Mouse (Mus musculus): ENCODE data around the gene Psph.
A peak's percentile ranks its signal among the peaks of the same experiment; 100 is the strongest.

The Psph gene

GRCm38 (mm10) chr5:129731021-129731420, 56.2 kb downstream of the Psph start:
- peak in 1 of 2 experiments; percentile 37 for DNase-seq

DNA sequence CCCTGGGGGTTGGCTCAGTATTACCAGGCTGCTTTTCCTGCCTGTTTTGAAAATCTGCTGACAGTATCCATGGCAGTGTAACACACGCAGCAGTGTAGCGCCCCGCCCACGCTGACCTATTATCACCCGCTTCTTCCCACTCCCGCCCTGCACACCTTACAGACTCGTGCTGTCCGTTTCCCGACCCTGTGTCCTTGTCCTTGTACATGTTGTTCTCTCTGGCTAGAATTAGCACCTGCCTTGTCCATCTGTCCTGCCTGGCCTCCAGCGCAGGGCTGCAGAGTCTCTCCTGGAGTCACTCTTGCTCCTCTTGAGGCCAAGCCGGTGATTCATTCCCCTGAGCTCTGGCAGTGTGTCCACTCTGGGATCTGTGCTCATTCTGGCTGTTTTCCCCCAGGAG, 56.9 kb downstream of the Psph start:
- peak; percentile 73 to 87 for DNase-seq

- DNase-seq: no peak
Measured at GRCm38 (mm10) chr5:129729286-129729685, 58.0 kb downstream of the Psph start.

DNA sequence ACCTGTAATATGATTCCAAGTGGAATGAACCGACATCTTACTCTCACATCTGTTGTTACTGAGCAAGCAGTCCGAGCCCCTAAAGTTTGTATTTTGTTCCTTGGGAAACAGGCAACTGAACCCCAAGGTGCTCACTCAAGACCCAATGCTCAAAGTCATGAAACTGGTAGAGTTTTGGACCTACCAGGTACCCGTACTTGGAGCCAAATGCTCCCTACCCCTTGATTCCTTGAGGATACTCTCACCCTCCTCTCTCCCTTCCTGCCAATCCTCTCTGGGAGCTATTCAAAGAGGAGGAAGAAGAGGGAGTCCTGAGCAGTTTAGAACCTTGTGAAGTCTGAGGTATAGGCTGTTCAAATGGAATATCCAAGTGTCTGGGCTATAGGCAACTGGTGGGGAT, 60.5 kb downstream of the Psph start:
- no peak for DNase-seq

- DNase-seq: peak in 1 of 2 experiments; percentile 31
Measured at GRCm38 (mm10) chr5:129725774-129726392, 61.4 kb downstream of the Psph start.

DNA sequence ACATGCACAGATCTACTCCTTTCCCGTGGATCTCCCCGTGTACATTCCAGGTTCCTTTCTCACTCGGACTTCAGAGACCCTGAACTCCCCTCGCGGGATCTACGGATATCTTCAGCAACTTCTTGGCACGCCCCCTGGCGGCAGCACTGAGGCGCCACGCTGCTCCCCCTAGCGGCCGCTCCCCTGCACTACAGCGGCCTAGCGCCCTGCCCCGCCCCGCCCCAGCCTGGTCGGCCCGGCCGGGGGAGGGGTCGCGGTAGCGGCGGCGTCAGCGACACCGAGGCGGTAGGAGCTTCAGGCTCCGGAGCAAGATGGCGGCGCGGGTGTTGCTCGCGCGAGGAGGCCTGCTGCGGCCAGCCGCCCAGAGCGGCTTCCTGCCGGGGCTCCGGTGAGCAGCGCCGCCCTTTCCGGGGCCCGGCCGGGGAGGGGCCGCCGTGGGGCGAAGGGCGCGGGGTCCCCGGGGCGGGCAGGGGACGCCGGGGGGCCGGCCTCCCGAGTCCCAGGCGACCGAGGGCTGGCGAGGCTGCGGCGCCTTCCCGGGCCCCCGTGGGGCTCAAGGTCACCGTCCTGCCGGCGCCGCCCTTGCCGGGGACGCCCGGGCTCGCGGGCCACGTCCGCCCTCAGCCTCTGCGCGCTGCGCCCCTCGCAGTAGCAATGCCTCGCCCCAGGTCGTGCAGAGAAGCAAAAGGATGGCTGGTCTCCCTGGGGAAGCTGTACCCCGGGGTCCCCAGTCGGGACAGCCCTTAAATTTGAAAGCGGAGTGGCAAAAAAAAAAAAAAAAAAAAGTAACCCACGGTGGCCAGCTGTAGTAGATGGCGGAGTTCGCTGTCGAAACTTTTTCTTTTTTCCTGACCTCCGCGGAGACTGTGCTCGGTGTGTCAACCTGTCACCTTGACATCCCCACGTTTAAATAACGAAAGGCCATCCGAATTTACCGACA, 62.1 kb downstream of the Psph start, which contains the start of gene Nipsnap2:
TSS of gene Nipsnap2 (plus strand) at position 230 of the 940 bp plus-strand sequence.
- DNase-seq: peak; percentile 90 to 95

- DNase-seq: no peak
Measured at GRCm38 (mm10) chr5:129724268-129724667, 63.0 kb downstream of the Psph start.

DNA sequence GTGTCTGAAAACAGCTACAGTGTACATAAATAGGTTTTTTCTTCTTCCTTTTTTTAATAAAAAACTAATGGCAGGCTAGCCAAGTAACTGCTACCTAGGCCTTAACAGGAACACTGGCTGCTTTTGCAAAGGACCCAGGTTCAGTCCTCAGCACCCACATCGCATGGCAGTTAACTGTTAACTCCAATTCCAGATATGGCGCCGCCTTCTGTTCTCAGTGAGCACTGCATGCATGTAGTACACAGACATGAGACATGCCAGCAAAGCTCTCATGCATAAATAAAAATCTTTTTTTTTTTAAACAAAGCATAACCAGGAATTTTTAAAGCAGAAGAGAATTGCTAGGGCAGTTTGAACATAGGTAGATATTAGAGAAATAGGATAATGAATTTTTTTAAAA, 67.1 kb downstream of the Psph start:
- DNase-seq: no peak

- DNase-seq: no peak
Measured at GRCm38 (mm10) chr5:129717016-129717415, 70.2 kb downstream of the Psph start.

Data from cerebellum, postnatal 36 days (tissue).